Mouse (Mus musculus): ENCODE measurements around the gene Olfr1338.
"Not testable (repeated sequence)": the region's sequence is repeated elsewhere in the genome, so short reads cannot be mapped to it uniquely, and the experiment has no call there.

Gene Olfr1338

GRCm38 (mm10) chr4:118758637-118759036 is at the start of gene Olfr1338:
Gene Olfr1338, minus strand, starts transcription at chr4:118758737.
- no peak for DNase-seq (ENCODE audit: low spot score)

- DNase-seq (ENCODE audit: low spot score), result not testable (repeated sequence)
Observed at GRCm38 (mm10) chr4:118792796-118793195, 34.3 kb upstream of the Olfr1338 start.

GRCm38 (mm10) chr4:118782486-118782885 is 23.9 kb upstream of the Olfr1338 start, which contains the start of gene Olfr1337:
Gene Olfr1337, minus strand, starts transcription at chr4:118782586.
- DNase-seq (ENCODE audit: low spot score), result no peak

- DNase-seq (ENCODE audit: low spot score), result no peak
Observed at GRCm38 (mm10) chr4:118741881-118742280, 16.7 kb downstream of the Olfr1338 start.

- no peak for DNase-seq (ENCODE audit: low spot score)
Observed at GRCm38 (mm10) chr4:118740988-118741698, 17.4 kb downstream of the Olfr1338 start.

GRCm38 (mm10) chr4:118739574-118739973 is 19.0 kb downstream of the Olfr1338 start:
- no peak for DNase-seq (ENCODE audit: low spot score)

- no peak for DNase-seq (ENCODE audit: low spot score)
Observed at GRCm38 (mm10) chr4:118731875-118732274, 26.7 kb downstream of the Olfr1338 start, which contains the start of gene Olfr1339. Gene Olfr1339, plus strand, starts transcription at chr4:118732175.

GRCm38 (mm10) chr4:118721742-118722483 is 36.6 kb downstream of the Olfr1338 start:
- DNase-seq (ENCODE audit: low spot score), result peak; percentile 7

GRCm38 (mm10) chr4:118719838-118720237 is 38.7 kb downstream of the Olfr1338 start, which contains the start of gene Olfr1340:
Gene Olfr1340, plus strand, starts transcription at chr4:118720138.
- DNase-seq (ENCODE audit: low spot score), result no peak

- DNase-seq (ENCODE audit: low spot score), result no peak
Observed at GRCm38 (mm10) chr4:118711656-118712055, 46.9 kb downstream of the Olfr1338 start.

- no peak for DNase-seq (ENCODE audit: low spot score)
Observed at GRCm38 (mm10) chr4:118708086-118708485, 50.5 kb downstream of the Olfr1338 start.

- no peak for DNase-seq (ENCODE audit: low spot score)
Observed at GRCm38 (mm10) chr4:118703223-118703622, 55.3 kb downstream of the Olfr1338 start, which contains the start of gene Olfr1341. Gene Olfr1341, plus strand, starts transcription at chr4:118703523.
